Mouse (Mus musculus): ENCODE data around the gene Sacs. TPM values are rescaled to one million over a fixed set of nuclear protein-coding genes. Genes with fewer than 3 reads are reported as not detected.
A peak's percentile ranks its signal among the peaks of the same experiment; 100 is the strongest.

Gene Sacs
- polyA plus RNA-seq, 1 experiment from 2014 or later: 1.1 TPM

- WGBS: under 1% methylated on average over 37 of the region's 37 CpGs
- Histone ChIP-seq H3K9me3 (ENCODE audit: control insufficient read depth, low read length) (no peaks in the 10 kb centered on the region), H3K9ac (ENCODE audit: low read depth, low read length) (peak overlapping the region; percentile 71), H3K4me3 (ENCODE audit: low read length) (peak overlapping the region; percentile 64), H3K36me3 (ENCODE audit: control insufficient read depth, insufficient read depth, low read length) (no peaks in the 10 kb centered on the region), H3K27me3 (replicated peaks; ENCODE audit: control insufficient read depth, insufficient read depth, low read length) (no peaks in the 10 kb centered on the region), H3K27ac (ENCODE audit: low read length) (peak overlapping the region; percentile 82), H3K4me2 (ENCODE audit: low read depth, low read length) (peak overlapping the region; percentile 90), H3K4me1 (ENCODE audit: control insufficient read depth, insufficient read depth, low read length) (no peaks in the 10 kb centered on the region)
- ATAC-seq: peak; percentile 51
These were observed 35.0 kb downstream of the Sacs start for GRCm38 (mm10) chr14:61173229-61173628.

- ATAC-seq: no peak
- H3K27ac ChIP-seq (ENCODE audit: low read length): no peak overlapping the region
- 82% methylated on average over 7 of the region's 7 CpGs for WGBS
- H3K4me3 ChIP-seq (ENCODE audit: low read length): no peak overlapping the region
- no peaks in the 10 kb centered on the region; the same call in 1 of the 2 replicates for H3K36me3 ChIP-seq (ENCODE audit: control insufficient read depth, insufficient read depth, low read length)
- H3K9ac ChIP-seq (ENCODE audit: low read depth, low read length): no peak overlapping the region
- no peaks in the 10 kb centered on the region for H3K9me3 ChIP-seq (ENCODE audit: control insufficient read depth, low read length)
- no peaks in the 10 kb centered on the region for H3K27me3 ChIP-seq (replicated peaks; ENCODE audit: control insufficient read depth, insufficient read depth, low read length)
- no peaks in the 10 kb centered on the region for H3K4me1 ChIP-seq (ENCODE audit: control insufficient read depth, insufficient read depth, low read length)
- H3K4me2 ChIP-seq (ENCODE audit: low read depth, low read length): no peak overlapping the region
These were observed 53.6 kb downstream of the Sacs start for GRCm38 (mm10) chr14:61191904-61192303.

DNA sequence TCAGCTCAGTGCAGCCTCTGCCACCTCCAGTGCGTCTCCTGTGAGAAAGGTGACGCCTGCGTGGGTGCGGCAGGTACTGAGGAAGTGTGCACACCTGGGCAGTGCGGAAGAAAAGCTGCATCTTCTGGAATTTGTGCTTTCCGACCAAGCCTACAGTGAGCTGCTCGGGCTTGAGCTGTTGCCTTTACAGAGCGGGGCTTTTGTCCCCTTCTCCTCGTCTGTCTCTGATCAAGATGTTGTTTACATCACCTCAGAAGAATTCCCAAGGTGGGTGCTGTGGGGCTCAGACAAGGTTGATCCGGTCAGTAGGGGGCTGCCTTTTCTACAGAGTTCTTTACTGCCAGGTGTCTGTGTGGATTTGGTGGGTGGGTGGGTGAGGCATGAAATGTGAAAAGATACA, 54.1 kb downstream of the Sacs start:
- no peaks in the 10 kb centered on the region for H3K27me3 ChIP-seq (replicated peaks; ENCODE audit: control insufficient read depth, insufficient read depth, low read length)
- no peak overlapping the region for H3K9ac ChIP-seq (ENCODE audit: low read depth, low read length)
- H3K4me1 ChIP-seq (ENCODE audit: control insufficient read depth, insufficient read depth, low read length): no peaks in the 10 kb centered on the region
- ATAC-seq: no peak
- H3K4me3 ChIP-seq (ENCODE audit: low read length): no peak overlapping the region
- WGBS: 66% methylated on average over 10 of the region's 10 CpGs
- H3K9me3 ChIP-seq (ENCODE audit: control insufficient read depth, low read length): no peaks in the 10 kb centered on the region
- no peak overlapping the region for H3K27ac ChIP-seq (ENCODE audit: low read length)
- no peaks in the 10 kb centered on the region; the same call in 1 of the 2 replicates for H3K36me3 ChIP-seq (ENCODE audit: control insufficient read depth, insufficient read depth, low read length)
- H3K4me2 ChIP-seq (ENCODE audit: low read depth, low read length): no peak overlapping the region

- H3K4me3 ChIP-seq (ENCODE audit: low read length): no peak overlapping the region
- 86% methylated on average over 4 of the region's 4 CpGs for WGBS
- H3K9me3 ChIP-seq (ENCODE audit: control insufficient read depth, low read length): no peaks in the 10 kb centered on the region
- H3K27me3 ChIP-seq (replicated peaks; ENCODE audit: control insufficient read depth, insufficient read depth, low read length): no peaks in the 10 kb centered on the region
- H3K9ac ChIP-seq (ENCODE audit: low read depth, low read length): no peak overlapping the region
- H3K4me2 ChIP-seq (ENCODE audit: low read depth, low read length): no peak overlapping the region
- H3K36me3 ChIP-seq (ENCODE audit: control insufficient read depth, insufficient read depth, low read length): peaks cover 2% of the 10 kb centered on the region; the same call in 1 of the 2 replicates
- no peak for ATAC-seq
- no peak overlapping the region for H3K27ac ChIP-seq (ENCODE audit: low read length)
- H3K4me1 ChIP-seq (ENCODE audit: control insufficient read depth, insufficient read depth, low read length): no peaks in the 10 kb centered on the region
These were observed 56.2 kb downstream of the Sacs start for GRCm38 (mm10) chr14:61194416-61194815.

GRCm38 (mm10) chr14:61210111-61210510, 71.9 kb downstream of the Sacs start:
- Histone ChIP-seq H3K4me1 (ENCODE audit: control insufficient read depth, insufficient read depth, low read length) (no peaks in the 10 kb centered on the region), H3K27ac (ENCODE audit: low read length) (no peak overlapping the region), H3K9ac (ENCODE audit: low read depth, low read length) (no peak overlapping the region), H3K4me2 (ENCODE audit: low read depth, low read length) (no peak overlapping the region), H3K27me3 (replicated peaks; ENCODE audit: control insufficient read depth, insufficient read depth, low read length) (no peaks in the 10 kb centered on the region), H3K9me3 (ENCODE audit: control insufficient read depth, low read length) (no peaks in the 10 kb centered on the region; the same call in 1 of the 2 replicates), H3K36me3 (ENCODE audit: control insufficient read depth, insufficient read depth, low read length) (peaks cover 2% of the 10 kb centered on the region; the same call in 1 of the 2 replicates), H3K4me3 (ENCODE audit: low read length) (no peak overlapping the region)
- ATAC-seq: no peak
- 84% methylated on average over 5 of the region's 5 CpGs for WGBS

DNA sequence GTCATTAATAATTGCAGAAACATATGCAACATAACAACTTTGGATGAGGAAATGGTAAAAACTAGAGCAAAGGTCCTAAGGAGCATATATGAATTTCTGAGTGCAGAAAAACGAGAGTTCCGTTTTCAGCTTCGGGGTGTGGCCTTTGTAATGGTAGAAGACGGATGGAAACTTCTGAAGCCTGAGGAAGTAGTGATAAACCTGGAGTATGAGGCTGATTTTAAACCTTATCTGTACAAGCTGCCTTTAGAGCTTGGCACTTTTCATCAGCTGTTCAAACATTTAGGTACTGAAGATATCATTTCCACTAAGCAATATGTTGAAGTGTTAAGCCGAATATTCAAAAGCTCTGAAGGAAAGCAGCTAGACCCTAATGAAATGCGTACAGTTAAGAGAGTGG, 73.5 kb downstream of the Sacs start:
- Histone ChIP-seq H3K4me1 (ENCODE audit: control insufficient read depth, insufficient read depth, low read length) (no peaks in the 10 kb centered on the region), H3K36me3 (ENCODE audit: control insufficient read depth, insufficient read depth, low read length) (no peaks in the 10 kb centered on the region), H3K9ac (ENCODE audit: low read depth, low read length) (no peak overlapping the region), H3K27me3 (replicated peaks; ENCODE audit: control insufficient read depth, insufficient read depth, low read length) (no peaks in the 10 kb centered on the region), H3K4me2 (ENCODE audit: low read depth, low read length) (no peak overlapping the region), H3K4me3 (ENCODE audit: low read length) (no peak overlapping the region), H3K27ac (ENCODE audit: low read length) (no peak overlapping the region), H3K9me3 (ENCODE audit: control insufficient read depth, low read length) (no peaks in the 10 kb centered on the region)
- ATAC-seq: no peak
- 90% methylated on average over 6 of the region's 6 CpGs for WGBS

DNA sequence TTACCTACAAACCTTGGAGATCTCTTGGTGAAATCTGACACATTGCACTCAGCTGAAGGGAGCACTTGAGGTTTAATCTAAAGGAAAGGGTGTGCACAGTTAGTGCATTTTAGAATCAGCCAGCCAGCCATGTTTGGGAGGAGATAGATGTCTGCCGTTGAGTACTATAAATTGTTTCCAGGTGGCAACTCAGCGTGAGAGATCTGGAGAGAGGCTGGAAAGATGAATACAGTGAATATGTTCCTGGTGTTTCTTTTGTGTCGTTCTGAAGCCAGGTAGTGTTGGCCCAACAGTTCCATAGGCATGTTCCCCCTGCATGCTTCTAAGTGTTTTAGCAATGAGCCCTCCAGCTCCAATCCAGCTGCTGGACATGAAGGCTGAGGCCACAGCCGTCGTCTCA, 82.9 kb downstream of the Sacs start:
- no peak overlapping the region for H3K27ac ChIP-seq (ENCODE audit: low read length)
- H3K4me1 ChIP-seq (ENCODE audit: control insufficient read depth, insufficient read depth, low read length): no peaks in the 10 kb centered on the region
- H3K9ac ChIP-seq (ENCODE audit: low read depth, low read length): no peak overlapping the region
- H3K27me3 ChIP-seq (replicated peaks; ENCODE audit: control insufficient read depth, insufficient read depth, low read length): no peaks in the 10 kb centered on the region
- H3K4me3 ChIP-seq (ENCODE audit: low read length): no peak overlapping the region
- no peak for ATAC-seq
- H3K4me2 ChIP-seq (ENCODE audit: low read depth, low read length): no peak overlapping the region
- no peaks in the 10 kb centered on the region for H3K36me3 ChIP-seq (ENCODE audit: control insufficient read depth, insufficient read depth, low read length)
- no peaks in the 10 kb centered on the region for H3K9me3 ChIP-seq (ENCODE audit: control insufficient read depth, low read length)
- 72% methylated on average over 5 of the region's 5 CpGs for WGBS

- Histone ChIP-seq H3K9ac (ENCODE audit: low read depth, low read length) (no peak overlapping the region), H3K27ac (ENCODE audit: low read length) (no peak overlapping the region), H3K9me3 (ENCODE audit: control insufficient read depth, low read length) (no peaks in the 10 kb centered on the region), H3K36me3 (ENCODE audit: control insufficient read depth, insufficient read depth, low read length) (no peaks in the 10 kb centered on the region), H3K4me2 (ENCODE audit: low read depth, low read length) (no peak overlapping the region), H3K27me3 (replicated peaks; ENCODE audit: control insufficient read depth, insufficient read depth, low read length) (no peaks in the 10 kb centered on the region), H3K4me1 (ENCODE audit: control insufficient read depth, insufficient read depth, low read length) (no peaks in the 10 kb centered on the region), H3K4me3 (ENCODE audit: low read length) (no peak overlapping the region)
- WGBS: 34% methylated on average over 6 of the region's 6 CpGs
- no peak for ATAC-seq
These were observed 84.2 kb downstream of the Sacs start for GRCm38 (mm10) chr14:61222506-61222905.

DNA sequence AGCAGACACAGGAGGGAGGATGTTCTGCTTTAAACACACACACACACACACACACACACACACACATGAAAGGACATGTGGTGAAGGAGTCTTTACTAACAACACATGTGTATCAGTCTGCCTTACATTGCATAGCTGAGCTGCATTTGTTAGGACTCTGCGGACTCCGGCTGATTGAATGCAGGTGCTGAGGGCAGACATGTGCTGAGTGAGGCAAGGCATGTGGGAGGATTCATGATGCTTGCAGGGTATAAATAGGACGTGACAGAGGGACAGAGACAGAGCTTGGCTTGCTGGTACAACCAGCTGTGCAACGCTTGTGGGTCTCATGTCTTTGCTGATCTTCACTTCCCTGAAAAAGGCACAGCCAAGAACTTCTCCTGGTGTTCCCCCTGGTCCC, 85.5 kb downstream of the Sacs start:
- WGBS: 64% methylated on average over 4 of the region's 4 CpGs
- Histone ChIP-seq H3K27ac (ENCODE audit: low read length) (no peak overlapping the region), H3K36me3 (ENCODE audit: control insufficient read depth, insufficient read depth, low read length) (no peaks in the 10 kb centered on the region), H3K4me3 (ENCODE audit: low read length) (no peak overlapping the region), H3K27me3 (replicated peaks; ENCODE audit: control insufficient read depth, insufficient read depth, low read length) (no peaks in the 10 kb centered on the region), H3K9ac (ENCODE audit: low read depth, low read length) (no peak overlapping the region), H3K9me3 (ENCODE audit: control insufficient read depth, low read length) (no peaks in the 10 kb centered on the region), H3K4me2 (ENCODE audit: low read depth, low read length) (no peak overlapping the region), H3K4me1 (ENCODE audit: control insufficient read depth, insufficient read depth, low read length) (no peaks in the 10 kb centered on the region)
- no peak for ATAC-seq

- Histone ChIP-seq H3K4me2 (ENCODE audit: low read depth, low read length) (no peak overlapping the region), H3K9me3 (ENCODE audit: control insufficient read depth, low read length) (no peaks in the 10 kb centered on the region), H3K4me3 (ENCODE audit: low read length) (no peak overlapping the region), H3K36me3 (ENCODE audit: control insufficient read depth, insufficient read depth, low read length) (no peaks in the 10 kb centered on the region), H3K9ac (ENCODE audit: low read depth, low read length) (no peak overlapping the region), H3K4me1 (ENCODE audit: control insufficient read depth, insufficient read depth, low read length) (no peaks in the 10 kb centered on the region), H3K27ac (ENCODE audit: low read length) (no peak overlapping the region), H3K27me3 (replicated peaks; ENCODE audit: control insufficient read depth, insufficient read depth, low read length) (no peaks in the 10 kb centered on the region)
- WGBS: 67% methylated on average over 5 of the region's 5 CpGs
- ATAC-seq: no peak
These were observed 86.3 kb downstream of the Sacs start for GRCm38 (mm10) chr14:61224387-61225077.

Data from intestine, embryonic 16.5 days (tissue).